Mouse (Mus musculus): ENCODE data around the gene Methig1.

- TF ChIP-seq CTCF (IDR thresholded peaks at IDR 0.05; ENCODE audit: borderline replicate concordance, insufficient read depth, low read depth, low read length) (no peak), POLR2A (IDR thresholded peaks at IDR 0.05; ENCODE audit: borderline replicate concordance, insufficient read depth, low read length) (no peak)
Measured at GRCm38 (mm10) chr15:100406088-100406487, 53.1 kb downstream of the Methig1 start.

Measured in cerebellum, adult 2 months (tissue).